Mouse (Mus musculus) natural killer cell, adult 2 months (primary cell): ENCODE results near the gene Phka2.

ENCODE experiments used
- DNase-seq, 2 experiments: peaks; one replicate each; pipeline ENCODE4 v3.0.0; 2022; ENCODE audit warnings: low spot score in 2 of 2

Phka2 gene

DNA sequence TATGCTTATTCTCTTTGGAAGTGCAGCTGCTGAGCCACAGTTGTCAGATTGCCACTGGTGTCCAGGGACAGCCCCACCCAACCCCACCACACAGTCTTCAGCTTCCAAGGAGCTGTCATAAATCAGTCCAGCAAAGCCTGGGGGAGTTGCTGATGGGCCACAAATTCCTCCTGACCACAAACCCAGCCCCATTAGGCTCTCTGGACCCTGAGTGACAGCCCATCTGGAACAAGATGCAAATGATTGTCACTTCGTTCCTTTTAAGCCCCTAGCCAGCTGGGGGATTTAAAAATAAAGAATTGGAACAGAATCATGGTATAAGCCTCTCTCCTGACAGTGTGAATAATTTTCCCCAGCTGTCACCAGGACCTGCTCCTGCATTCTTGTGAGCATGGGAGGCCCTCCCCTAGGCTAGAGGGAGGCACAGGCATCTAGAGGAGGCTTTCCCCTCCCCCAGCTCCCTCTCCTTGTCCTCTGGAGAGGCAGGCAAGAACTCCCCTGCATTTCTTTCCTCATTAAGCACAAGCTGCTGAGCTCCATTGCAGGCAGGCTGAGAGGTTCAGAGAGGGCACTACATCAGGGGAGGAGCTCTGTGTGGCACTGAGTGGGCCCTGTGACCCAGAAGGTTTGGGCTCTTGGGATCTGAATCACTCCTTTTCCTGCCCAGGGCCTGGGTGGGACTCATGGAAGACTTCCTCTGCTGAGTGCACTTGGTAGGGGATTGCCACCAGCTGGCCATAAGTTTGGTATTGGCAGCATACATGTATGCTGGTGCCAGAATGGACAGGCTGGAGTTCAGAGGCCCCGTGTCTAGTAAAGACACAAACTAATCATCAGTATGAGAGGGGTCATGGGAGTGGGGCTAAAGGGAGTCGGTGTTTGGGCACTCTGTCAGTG lies 96.8 kb downstream of the Phka2 start:
- DNase-seq, result no peak

- no peak for DNase-seq
Measured at GRCm38 (mm10) chrX:160601053-160601452, 99.1 kb downstream of the Phka2 start.

- DNase-seq, result no peak
Measured at GRCm38 (mm10) chrX:160602770-160603169, 100.8 kb downstream of the Phka2 start.

- DNase-seq, result no peak
Measured at GRCm38 (mm10) chrX:160603316-160603715, 101.3 kb downstream of the Phka2 start.

DNA sequence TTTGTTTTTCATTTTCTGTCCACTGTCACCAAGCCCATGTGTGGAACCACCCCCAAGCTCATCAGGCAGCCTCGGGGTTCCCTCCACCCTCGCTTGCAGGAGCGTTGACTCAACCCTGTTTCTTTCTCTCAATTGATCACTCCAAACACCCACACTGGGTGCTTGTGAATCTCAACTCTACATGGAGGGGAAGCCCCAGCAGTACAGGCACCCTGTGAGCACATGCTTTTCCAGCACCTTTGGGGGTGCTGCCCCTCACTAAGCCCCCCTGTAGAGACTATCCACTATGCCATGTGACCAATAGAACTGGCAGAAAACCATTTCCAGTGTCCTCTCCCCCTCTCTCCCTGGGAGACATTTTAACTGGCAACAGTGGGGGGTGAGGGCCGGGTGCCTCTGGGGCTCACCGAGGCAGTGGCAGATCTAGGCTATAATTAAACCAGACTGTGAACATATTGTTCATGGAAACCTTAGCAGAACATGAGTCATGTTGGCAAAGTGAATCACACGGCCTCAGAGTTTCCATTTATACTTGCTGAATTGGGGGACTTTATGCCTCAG lies 102.1 kb downstream of the Phka2 start:
- DNase-seq, result no peak

DNA sequence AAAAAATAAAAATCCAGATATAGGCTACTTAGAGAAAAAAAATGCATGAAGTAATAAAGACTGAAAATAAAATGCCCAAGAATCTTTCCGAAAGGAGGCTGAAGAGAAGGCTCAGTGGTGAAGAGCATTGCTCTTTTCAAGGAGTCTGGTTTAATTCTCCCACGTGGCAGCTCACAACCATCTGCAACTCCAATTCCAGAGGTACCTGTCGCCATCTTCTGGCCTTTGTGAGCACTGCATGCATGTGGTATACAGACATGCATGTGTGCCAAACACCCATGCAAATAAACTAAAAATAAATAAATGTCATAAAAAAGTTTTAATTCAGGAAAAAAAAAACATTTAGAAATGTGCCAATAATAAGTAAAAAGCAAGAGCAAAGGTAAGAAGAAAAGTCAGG lies 107.9 kb downstream of the Phka2 start:
- peak in 1 of 2 experiments; percentile 8 for DNase-seq

DNA sequence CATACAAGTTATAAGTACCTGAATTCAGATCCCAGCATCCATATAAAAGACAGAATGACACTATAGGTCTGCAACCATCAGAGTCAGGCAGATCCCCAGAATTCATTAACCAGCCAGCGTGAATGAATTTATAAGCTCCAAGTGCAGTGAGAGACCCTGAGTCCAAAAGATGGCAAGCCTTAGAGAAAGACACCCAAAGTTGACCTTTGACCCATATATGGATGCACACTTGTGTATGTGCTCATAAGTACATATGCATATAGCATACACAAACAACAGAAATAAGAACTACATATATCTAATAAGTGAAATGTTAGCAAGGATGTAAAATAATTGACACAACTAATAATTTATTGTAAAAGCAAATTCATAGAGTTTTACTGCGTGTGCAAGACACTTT lies 108.5 kb downstream of the Phka2 start:
- no peak for DNase-seq

GRCm38 (mm10) chrX:160610882-160611644 lies 109.1 kb downstream of the Phka2 start:
- DNase-seq, result no peak
